Mouse (Mus musculus) large intestine, adult 2 months (tissue): ENCODE results near the gene Eml2. TPM values are rescaled to one million over a fixed set of nuclear protein-coding genes. Genes with fewer than 3 reads are reported as not detected.

ENCODE experiments used
- DNase-seq: peaks from one replicate; pipeline ENCODE4 v3.0.0-alpha.2; 2012; ENCODE audit warnings: low read depth, low spot score
- WGBS: fragments of 180-500 bp; shearing (Covaris S2); methylation state at CpG from one replicate; pipeline ENCODE4 v1.1.7; 2018; 5-methylcytosine and 5-hydroxymethylcytosine counted together
- polyA plus RNA-seq: library from polyadenylated mRNA; depleted of rRNA; stranded (reverse); fragments of >200 nt; gene quantifications from 2 replicates; pipeline ENCODE4 v1.2.3, GENCODE M21; 2012

Gene Eml2
- polyA plus RNA-seq, 1 experiment: 16.7 TPM

GRCm38 (mm10) chr7:19226817-19227797 lies 50.9 kb downstream of the Eml2 start:
- DNase-seq: no peak
- 23% methylated on average over 20 of the region's 20 CpGs for WGBS

GRCm38 (mm10) chr7:19227883-19228792 lies 51.9 kb downstream of the Eml2 start, which contains the start of gene Opa3:
TSS of gene Opa3 (plus strand) at chr7:19228334.
- DNase-seq: peak; percentile 100
- under 1% methylated on average over 91 of the region's 91 CpGs for WGBS

- DNase-seq: no peak
- under 1% methylated on average over 14 of the region's 14 CpGs for WGBS
Observed at GRCm38 (mm10) chr7:19228793-19229148, 52.5 kb downstream of the Eml2 start.

- DNase-seq: no peak
- 7% methylated on average over 5 of the region's 5 CpGs for WGBS
Observed at GRCm38 (mm10) chr7:19229404-19229803, 53.2 kb downstream of the Eml2 start.

- 31% methylated on average over 2 of the region's 2 CpGs for WGBS
- DNase-seq: no peak
Observed at GRCm38 (mm10) chr7:19230041-19230580, 53.9 kb downstream of the Eml2 start.

GRCm38 (mm10) chr7:19230899-19231298 lies 54.7 kb downstream of the Eml2 start:
- WGBS: 78% methylated on average over 5 of the region's 5 CpGs
- no peak for DNase-seq

GRCm38 (mm10) chr7:19231849-19232248 lies 55.6 kb downstream of the Eml2 start:
- 27% methylated on average over 3 of the region's 3 CpGs for WGBS
- DNase-seq: peak; percentile 75

GRCm38 (mm10) chr7:19234652-19235051 lies 58.4 kb downstream of the Eml2 start:
- DNase-seq: no peak
- 33% methylated on average over 5 of the region's 5 CpGs for WGBS

GRCm38 (mm10) chr7:19235092-19235671 lies 59.0 kb downstream of the Eml2 start:
- peak; percentile 60 for DNase-seq
- WGBS: 30% methylated on average over 2 of the region's 2 CpGs

- no peak for DNase-seq
- 27% methylated on average over 2 of the region's 2 CpGs for WGBS
Observed at GRCm38 (mm10) chr7:19236411-19236810, 60.2 kb downstream of the Eml2 start.

- DNase-seq: no peak
- WGBS: 93% methylated on average over 4 of the region's 4 CpGs
Observed at GRCm38 (mm10) chr7:19238344-19238743, 62.1 kb downstream of the Eml2 start.

- 0% methylated on average over 1 of the region's 1 CpGs for WGBS
- DNase-seq: peak; percentile 93
Observed at GRCm38 (mm10) chr7:19239423-19239822, 63.2 kb downstream of the Eml2 start.

- DNase-seq: no peak
- whole genome bisulfite sequencing: 28% methylated on average over 4 of the region's 4 CpGs
Observed at GRCm38 (mm10) chr7:19239986-19240385, 63.8 kb downstream of the Eml2 start.

GRCm38 (mm10) chr7:19240905-19241463 lies 64.8 kb downstream of the Eml2 start:
- DNase-seq: no peak
- 29% methylated on average over 8 of the region's 8 CpGs for whole genome bisulfite sequencing

- WGBS: 92% methylated on average over 1 of the region's 1 CpGs
- no peak for DNase-seq
Observed at GRCm38 (mm10) chr7:19242005-19242404, 65.8 kb downstream of the Eml2 start.

- no peak for DNase-seq
- WGBS: 44% methylated on average over 5 of the region's 5 CpGs
Observed at GRCm38 (mm10) chr7:19243858-19244257, 67.6 kb downstream of the Eml2 start.

- no peak for DNase-seq
- WGBS: 82% methylated on average over 3 of the region's 3 CpGs
Observed at GRCm38 (mm10) chr7:19245083-19245482, 68.9 kb downstream of the Eml2 start.

- DNase-seq: no peak
- 92% methylated on average over 1 of the region's 1 CpGs for WGBS
Observed at GRCm38 (mm10) chr7:19246855-19247254, 70.6 kb downstream of the Eml2 start.

- WGBS: 93% methylated on average over 2 of the region's 2 CpGs
- DNase-seq: no peak
Observed at GRCm38 (mm10) chr7:19247511-19247910, 71.3 kb downstream of the Eml2 start.
